Mouse (Mus musculus): ENCODE results near the gene Gm525. TPM values are rescaled to one million over a fixed set of nuclear protein-coding genes. Genes with fewer than 3 reads are reported as not detected.

Gm525 gene
- not detected for polyA plus RNA-seq (2017; shearing (Covaris generic))

DNA sequence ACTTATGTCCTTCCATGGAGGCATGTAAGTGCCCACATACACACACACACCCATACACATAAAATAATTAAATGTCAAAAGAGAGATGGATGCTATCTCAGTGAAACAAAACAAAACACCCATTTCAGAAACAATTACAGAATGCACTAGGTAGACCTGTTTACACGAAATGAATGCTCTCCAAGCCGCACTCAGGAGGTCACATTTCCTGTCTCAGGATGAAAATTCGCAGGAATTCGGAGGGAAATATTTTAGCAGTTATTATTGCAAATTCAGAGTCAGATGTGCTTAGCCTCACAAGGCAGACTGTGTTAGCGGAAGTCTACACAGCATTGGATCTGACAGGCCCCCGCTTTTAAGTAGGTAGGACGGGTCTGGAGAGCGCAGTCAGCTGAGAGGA lies at the start of gene Gm525:
TSS of gene Gm525 (plus strand) at position 301 of the 400 bp plus-strand sequence.

DNA sequence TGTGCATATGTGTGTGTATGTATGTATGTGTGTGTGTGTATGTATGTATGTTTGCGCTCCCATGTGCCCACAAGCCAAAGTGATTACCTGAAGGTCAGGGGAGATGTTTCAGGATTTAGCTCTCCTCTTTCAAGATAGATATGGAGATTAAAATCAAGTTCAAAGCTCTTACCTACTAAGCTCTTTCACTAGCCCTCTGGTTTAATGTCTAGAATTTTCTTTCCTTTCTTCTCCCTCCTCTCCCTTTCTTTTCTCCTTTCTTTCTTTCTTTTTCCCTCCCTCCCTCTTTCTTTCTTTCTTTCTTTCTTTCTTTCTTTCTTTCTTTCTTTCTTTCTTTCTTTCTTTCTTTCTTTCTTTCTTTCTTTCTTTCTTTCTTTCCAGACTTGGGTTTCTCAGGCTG lies 6.9 kb upstream of the Gm525 start, which contains the start of gene Dgke:
TSS of gene Dgke (minus strand) at position 101 of the 400 bp plus-strand sequence.

Other genes with a start within 250 kb of the Gm525 start
- gene Akap1, start 209.3 kb upstream of the Gm525 start, polyA plus RNA-seq (2017; shearing (Covaris generic)) = 2.6 TPM
- gene Scpep1, start 118.4 kb upstream of the Gm525 start, polyA plus RNA-seq (2017; shearing (Covaris generic)) = 17.2 TPM
- gene Elobl, start 106.9 kb upstream of the Gm525 start, polyA plus RNA-seq (2017; shearing (Covaris generic)) = not detected
- gene Coil, start 103.6 kb upstream of the Gm525 start, polyA plus RNA-seq (2017; shearing (Covaris generic)) = 19.7 TPM
- gene Trim25, start 74.5 kb upstream of the Gm525 start, polyA plus RNA-seq (2017; shearing (Covaris generic)) = 34.7 TPM
- 10.8 TPM for gene Dgke, start 7.0 kb upstream of the Gm525 start, polyA plus RNA-seq (2017; shearing (Covaris generic))
- not detected for gene Nog, start 228.5 kb downstream of the Gm525 start, polyA plus RNA-seq (2017; shearing (Covaris generic))

Data from inflammation-experienced regulatory T-cells, adult 16 weeks (primary cell).